Mouse (Mus musculus) forebrain, embryonic 15.5 days (tissue): Measurements from ENCODE around the gene Gm10271. TPM values are rescaled to one million over a fixed set of nuclear protein-coding genes. Genes with fewer than 3 reads are reported as not detected.

Experiments used
- ATAC-seq: fragments of 200-750 bp; cut with Nextera tagmentation; replicated peaks from 2 replicates; pipeline ENCODE4 v1.8.0; 2017; ENCODE audit warnings: mild to moderate bottlenecking, moderate TSS enrichment, moderate library complexity
- H3K27ac ChIP-seq: fragments of 300-500 bp; sonication (generic); replicated peaks from 2 replicates; pipeline ENCODE4 v1.5.1; 2015; ENCODE audit warnings: mild to moderate bottlenecking, inconsistent platforms
- H3K27me3 ChIP-seq: fragments of 300-500 bp; sonication (generic); 2 replicates; pipeline ENCODE4 v1.6.1; 2015; ENCODE audit warnings: inconsistent platforms
- H3K36me3 ChIP-seq: fragments of 300-500 bp; sonication (generic); 2 replicates; pipeline ENCODE4 v1.6.1; 2015; ENCODE audit warnings: mild to moderate bottlenecking, inconsistent platforms
- H3K4me1 ChIP-seq: fragments of 300-500 bp; sonication (generic); 2 replicates; pipeline ENCODE4 v1.6.1; 2015; ENCODE audit warnings: inconsistent platforms
- H3K4me2 ChIP-seq: fragments of 300-500 bp; sonication (generic); replicated peaks from 2 replicates; pipeline ENCODE4 v1.6.1; 2015; ENCODE audit warnings: mild to moderate bottlenecking, inconsistent platforms
- H3K4me3 ChIP-seq: fragments of 300-500 bp; sonication (generic); 2 replicates; pipeline ENCODE4 v1.5.1; 2015; ENCODE audit warnings: mild to moderate bottlenecking, inconsistent platforms
- H3K9ac ChIP-seq: fragments of 300-500 bp; sonication (generic); replicated peaks from 2 replicates; pipeline ENCODE4 v1.6.1; 2015; ENCODE audit warnings: mild to moderate bottlenecking, inconsistent platforms
- H3K9me3 ChIP-seq: fragments of 300-500 bp; sonication (generic); 2 replicates; pipeline ENCODE4 v1.6.1; 2016; ENCODE audit warnings: inconsistent platforms
- WGBS: fragments of 180-500 bp; shearing (Covaris S2); methylation state at CpG from one replicate; pipeline ENCODE4 v1.1.7; 2015; ENCODE audit warnings: mixed read lengths; 5-methylcytosine and 5-hydroxymethylcytosine counted together
- polyA plus RNA-seq: library from polyadenylated mRNA; unstranded; fragments of >200 nt; fragmentation: Nextera tagmentation; extraction: Ambion mirVana; gene quantifications from 2 replicates; pipeline ENCODE4 v1.2.1, GENCODE M21; 2015

The Gm10271 gene
- polyA plus RNA-seq, 1 experiment from 2014 or later = not detected

DNA sequence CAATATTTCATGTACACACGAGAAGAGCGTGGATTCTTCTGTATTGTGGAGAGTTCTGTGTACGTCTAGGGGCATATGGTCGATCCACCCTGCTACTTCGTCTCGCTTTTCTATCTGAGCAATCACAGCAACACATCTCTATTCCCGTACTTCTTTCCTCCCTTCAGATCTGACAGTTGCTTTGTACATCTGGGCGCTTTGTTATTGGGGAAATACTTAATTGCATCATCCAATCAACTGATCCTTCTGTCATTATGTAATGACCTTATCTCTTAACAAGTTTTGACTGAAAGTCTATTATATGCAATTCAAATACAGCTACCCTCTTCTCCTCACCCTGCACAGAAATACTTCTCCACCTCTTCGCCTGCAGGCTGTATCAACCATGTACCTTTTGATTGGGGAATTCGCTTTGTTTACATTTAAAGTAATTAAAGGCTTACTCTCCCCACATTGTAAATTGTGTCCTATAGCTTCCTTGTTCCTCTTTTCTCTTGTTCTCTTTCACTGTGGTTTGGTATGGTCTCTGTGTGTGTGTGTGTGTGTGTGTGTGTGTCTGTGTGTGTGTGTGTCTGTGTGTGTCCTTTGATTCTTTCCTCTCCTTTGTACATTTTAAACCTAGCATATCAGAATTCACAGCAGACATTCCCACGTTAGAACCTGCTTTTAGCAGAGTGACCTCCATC lies 45.8 kb downstream of the Gm10271 start:
- Histone ChIP-seq H3K4me1 (no peaks in the 10 kb centered on the region), H3K4me3 (no peak overlapping the region), H3K36me3 (peaks cover 28% of the 10 kb centered on the region), H3K4me2 (no peak overlapping the region), H3K9ac (no peak overlapping the region), H3K27me3 (no peaks in the 10 kb centered on the region), H3K27ac (no peak overlapping the region), H3K9me3 (no peaks in the 10 kb centered on the region)
- WGBS = 82% methylated on average over 11 of the region's 11 CpGs
- ATAC-seq = no peak

DNA sequence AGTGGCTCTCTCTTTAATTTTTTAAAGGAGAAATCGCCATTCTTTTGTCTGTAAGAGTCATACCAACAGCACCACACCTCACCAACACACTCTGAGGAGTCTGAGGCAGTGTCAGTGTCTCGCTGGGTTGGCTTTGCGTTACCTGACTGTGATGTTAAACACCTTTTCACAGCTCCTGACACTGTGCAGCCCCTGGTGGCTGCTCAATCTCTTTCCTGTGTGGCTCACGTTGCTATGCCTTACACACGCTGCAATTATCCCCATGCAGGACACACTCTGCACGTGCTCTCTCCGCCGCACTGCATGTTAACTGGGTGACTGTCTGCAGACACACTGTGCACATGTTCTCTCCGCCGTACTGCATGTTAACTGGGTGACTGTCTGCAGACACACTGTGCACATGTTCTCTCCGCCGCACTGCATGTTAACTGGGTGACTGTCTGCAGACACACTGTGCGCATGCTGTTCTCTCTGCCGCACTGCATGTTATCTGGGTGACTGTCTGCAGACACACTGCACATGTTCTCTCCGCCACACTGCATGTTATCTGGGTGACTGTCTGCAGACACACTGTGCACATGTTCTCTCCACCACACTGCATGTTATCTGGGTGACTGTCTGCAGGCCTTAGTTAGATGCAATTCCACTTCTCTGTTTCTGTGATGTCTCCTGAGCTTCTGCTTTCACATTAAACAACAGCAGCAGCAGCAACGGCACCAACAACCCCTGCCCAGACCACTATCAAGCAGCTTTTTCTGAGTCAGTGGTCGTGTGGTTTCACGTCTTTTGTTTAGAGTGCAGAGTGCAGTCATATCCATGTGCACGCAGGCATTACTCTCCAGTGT lies 48.5 kb downstream of the Gm10271 start:
- ATAC-seq = no peak
- WGBS = 92% methylated on average over 19 of the region's 19 CpGs
- H3K4me3 ChIP-seq = no peak overlapping the region
- no peak overlapping the region for H3K27ac ChIP-seq
- H3K9me3 ChIP-seq = no peaks in the 10 kb centered on the region
- no peaks in the 10 kb centered on the region for H3K4me1 ChIP-seq
- no peak overlapping the region for H3K4me2 ChIP-seq
- no peak overlapping the region for H3K9ac ChIP-seq
- H3K36me3 ChIP-seq = peaks cover 24% of the 10 kb centered on the region
- H3K27me3 ChIP-seq = no peaks in the 10 kb centered on the region

DNA sequence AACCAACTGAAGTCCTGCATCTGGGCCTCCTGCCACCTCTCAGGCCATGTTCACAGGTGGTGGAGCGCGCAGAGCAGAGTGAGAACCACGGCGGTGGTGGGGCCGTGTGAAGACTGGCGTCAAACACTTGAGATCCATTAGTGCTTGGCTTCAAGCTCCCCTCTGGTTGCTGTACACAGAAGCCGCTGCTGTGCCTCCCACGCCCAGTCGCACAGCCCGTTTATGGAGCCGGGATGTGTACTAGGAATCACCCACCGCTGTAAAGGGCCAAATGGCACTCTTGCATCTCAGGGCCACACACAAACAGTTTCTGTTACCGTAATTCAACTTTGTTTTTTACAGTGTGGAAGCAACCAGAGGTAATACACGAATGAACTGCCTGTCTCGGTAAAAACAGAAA lies 50.2 kb downstream of the Gm10271 start:
- H3K4me3 ChIP-seq = no peak overlapping the region
- WGBS = 92% methylated on average over 15 of the region's 15 CpGs
- no peaks in the 10 kb centered on the region for H3K9me3 ChIP-seq
- H3K4me2 ChIP-seq = no peak overlapping the region
- peaks cover 28% of the 10 kb centered on the region for H3K36me3 ChIP-seq
- H3K27ac ChIP-seq = no peak overlapping the region
- H3K27me3 ChIP-seq = no peaks in the 10 kb centered on the region
- ATAC-seq = no peak
- no peaks in the 10 kb centered on the region for H3K4me1 ChIP-seq
- no peak overlapping the region for H3K9ac ChIP-seq

DNA sequence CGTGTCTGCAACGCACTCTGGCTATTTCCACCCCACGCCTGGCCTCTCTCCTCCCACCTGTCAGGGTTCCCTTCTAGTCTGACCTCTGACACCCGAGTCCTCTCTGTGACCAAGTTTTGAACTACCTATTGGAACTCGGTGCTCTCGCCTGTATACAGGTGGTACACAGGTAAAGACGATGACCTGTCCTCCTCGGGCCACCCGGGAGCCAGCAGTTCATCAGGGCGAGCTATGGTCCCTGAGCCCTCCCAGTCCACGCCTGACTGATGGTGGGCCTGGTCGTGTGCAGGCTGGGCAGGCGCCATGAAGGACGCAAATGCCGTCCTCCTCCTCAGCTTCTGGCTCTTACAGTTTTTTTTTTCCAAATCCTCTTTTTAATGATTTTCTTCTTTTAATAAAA lies 51.0 kb downstream of the Gm10271 start:
- no peaks in the 10 kb centered on the region for H3K27me3 ChIP-seq
- no peaks in the 10 kb centered on the region for H3K9me3 ChIP-seq
- WGBS = 93% methylated on average over 15 of the region's 15 CpGs
- no peak for ATAC-seq
- no peak overlapping the region for H3K27ac ChIP-seq
- no peak overlapping the region for H3K4me3 ChIP-seq
- no peak overlapping the region for H3K4me2 ChIP-seq
- no peak overlapping the region for H3K9ac ChIP-seq
- no peaks in the 10 kb centered on the region for H3K4me1 ChIP-seq
- H3K36me3 ChIP-seq = peaks cover 21% of the 10 kb centered on the region

DNA sequence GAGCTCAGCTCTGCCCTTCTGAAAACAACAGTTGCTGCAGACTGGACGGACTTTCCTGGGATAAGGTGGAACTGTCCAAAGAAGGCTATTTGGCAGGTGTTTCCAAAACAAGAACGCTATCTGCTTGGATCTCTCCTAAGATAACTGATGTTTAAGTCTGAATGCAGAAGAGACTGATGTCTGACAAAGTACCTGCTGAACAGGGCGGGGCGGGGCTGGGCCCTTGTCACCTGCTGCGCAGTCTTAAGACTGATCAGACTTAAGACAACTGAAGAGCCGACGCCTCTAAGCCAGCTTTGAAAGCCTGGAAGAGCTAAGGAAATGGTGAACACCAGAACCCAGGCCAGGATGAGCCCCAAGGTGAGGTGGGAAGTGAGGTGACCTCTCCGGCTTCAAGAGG lies 51.8 kb downstream of the Gm10271 start:
- peaks cover 20% of the 10 kb centered on the region for H3K36me3 ChIP-seq
- H3K4me3 ChIP-seq = no peak overlapping the region
- ATAC-seq = no peak

DNA sequence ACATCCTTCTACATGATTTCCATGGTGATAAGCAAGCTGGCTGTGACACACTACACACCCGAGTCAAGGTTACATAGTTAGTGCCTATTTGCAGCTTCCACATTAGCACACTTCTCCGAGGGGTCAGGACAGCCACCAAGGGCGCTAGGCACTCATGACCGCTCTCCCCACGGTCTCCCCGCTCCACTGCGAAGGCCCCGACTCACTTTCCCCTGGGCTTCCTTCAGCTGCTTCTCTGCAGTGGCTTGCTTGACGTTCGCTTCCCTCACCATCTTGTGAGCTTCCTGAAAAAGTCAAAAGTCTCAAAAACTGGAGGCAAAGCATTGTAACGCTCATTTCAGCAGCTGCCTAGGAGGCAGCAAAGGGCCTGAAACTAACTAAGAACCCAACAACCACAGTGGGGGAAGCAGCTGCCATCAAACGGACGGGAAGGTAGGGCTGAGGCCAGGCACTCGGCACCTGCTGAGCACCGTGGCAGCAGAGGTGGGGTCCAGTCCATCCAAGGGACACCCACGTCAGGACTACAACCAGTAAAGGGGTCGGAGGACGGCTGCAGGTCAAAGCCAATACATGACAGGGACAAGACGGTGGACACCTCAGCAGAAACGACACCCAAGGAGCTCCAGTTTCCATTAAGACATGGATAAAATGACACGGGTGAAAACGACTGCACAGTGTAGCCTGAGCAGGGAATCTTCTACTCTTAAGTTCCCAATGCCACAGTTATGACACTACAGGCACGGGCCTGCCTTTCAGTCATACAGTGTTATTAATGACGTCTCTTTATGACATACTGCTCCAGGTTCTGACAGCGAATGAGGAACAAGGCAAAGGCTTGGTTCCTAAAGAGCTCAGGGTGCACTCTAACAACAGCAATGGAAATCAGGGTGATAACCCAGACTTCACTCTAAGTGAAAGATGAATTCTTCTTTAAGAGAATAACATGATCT lies 52.8 kb downstream of the Gm10271 start:
- H3K4me2 ChIP-seq = no peak overlapping the region
- H3K27ac ChIP-seq = no peak overlapping the region
- H3K4me1 ChIP-seq = no peaks in the 10 kb centered on the region
- H3K9me3 ChIP-seq = no peaks in the 10 kb centered on the region
- WGBS = 93% methylated on average over 25 of the region's 25 CpGs
- no peaks in the 10 kb centered on the region for H3K27me3 ChIP-seq
- no peak overlapping the region for H3K9ac ChIP-seq
- H3K36me3 ChIP-seq = peaks cover 19% of the 10 kb centered on the region
- ATAC-seq = no peak
- H3K4me3 ChIP-seq = no peak overlapping the region

More for the DNA sequence above, 51.8 kb downstream of the Gm10271 start:
- WGBS = 96% methylated on average over 8 of the region's 8 CpGs
- no peaks in the 10 kb centered on the region for H3K9me3 ChIP-seq
- no peak overlapping the region for H3K27ac ChIP-seq
- no peak overlapping the region for H3K4me2 ChIP-seq
- no peaks in the 10 kb centered on the region for H3K4me1 ChIP-seq
- H3K9ac ChIP-seq = no peak overlapping the region
- H3K27me3 ChIP-seq = no peaks in the 10 kb centered on the region

DNA sequence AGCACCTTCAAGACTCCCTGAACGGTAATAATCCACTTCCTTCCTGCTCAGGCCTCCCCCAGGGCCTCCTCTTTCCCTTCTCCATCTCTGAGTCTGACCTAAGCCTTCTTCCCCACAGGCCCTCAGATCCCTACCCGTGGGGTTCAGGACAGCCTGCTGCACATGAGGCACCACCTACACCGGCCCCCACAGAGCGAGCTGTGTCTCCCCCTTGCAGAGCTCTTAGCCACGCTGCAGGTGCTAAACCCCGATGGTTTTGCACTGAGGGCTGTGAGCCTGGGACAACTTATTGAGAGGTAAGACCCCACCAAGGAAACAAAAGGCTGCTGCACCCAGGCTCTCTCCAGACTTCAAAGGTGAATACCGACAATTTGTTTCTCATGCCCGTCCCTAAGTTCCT lies 55.8 kb downstream of the Gm10271 start:
- H3K27ac ChIP-seq = no peak overlapping the region
- H3K4me1 ChIP-seq = no peaks in the 10 kb centered on the region
- no peak overlapping the region for H3K4me2 ChIP-seq
- no peak overlapping the region for H3K9ac ChIP-seq
- no peak overlapping the region for H3K4me3 ChIP-seq
- H3K27me3 ChIP-seq = no peaks in the 10 kb centered on the region
- ATAC-seq = no peak
- WGBS = 86% methylated on average over 8 of the region's 8 CpGs
- H3K36me3 ChIP-seq = peaks cover 25% of the 10 kb centered on the region
- H3K9me3 ChIP-seq = no peaks in the 10 kb centered on the region

DNA sequence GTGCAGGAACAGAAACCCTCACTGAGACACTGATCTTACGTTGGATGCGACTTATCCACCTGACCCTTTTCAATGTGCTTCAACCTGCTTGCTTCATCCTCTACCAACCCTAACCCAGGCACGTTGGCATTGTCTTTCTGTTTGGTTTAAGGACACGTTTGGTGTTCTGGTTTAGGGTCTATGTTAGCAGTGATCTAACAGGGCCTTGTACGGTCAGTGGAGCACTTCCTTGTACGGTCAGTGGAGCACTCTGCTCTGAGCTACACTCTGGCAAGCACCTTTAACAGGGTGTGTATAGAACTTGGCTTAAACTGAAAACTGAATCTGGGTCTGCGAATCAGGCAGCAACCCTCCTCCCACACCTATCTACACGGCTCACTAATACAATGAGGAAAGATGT lies 57.1 kb downstream of the Gm10271 start:
- Histone ChIP-seq H3K4me1 (no peaks in the 10 kb centered on the region), H3K4me2 (no peak overlapping the region), H3K36me3 (peaks cover 35% of the 10 kb centered on the region), H3K9ac (no peak overlapping the region), H3K9me3 (no peaks in the 10 kb centered on the region), H3K4me3 (no peak overlapping the region), H3K27me3 (no peaks in the 10 kb centered on the region), H3K27ac (no peak overlapping the region)
- ATAC-seq = no peak
- 96% methylated on average over 8 of the region's 8 CpGs for WGBS

DNA sequence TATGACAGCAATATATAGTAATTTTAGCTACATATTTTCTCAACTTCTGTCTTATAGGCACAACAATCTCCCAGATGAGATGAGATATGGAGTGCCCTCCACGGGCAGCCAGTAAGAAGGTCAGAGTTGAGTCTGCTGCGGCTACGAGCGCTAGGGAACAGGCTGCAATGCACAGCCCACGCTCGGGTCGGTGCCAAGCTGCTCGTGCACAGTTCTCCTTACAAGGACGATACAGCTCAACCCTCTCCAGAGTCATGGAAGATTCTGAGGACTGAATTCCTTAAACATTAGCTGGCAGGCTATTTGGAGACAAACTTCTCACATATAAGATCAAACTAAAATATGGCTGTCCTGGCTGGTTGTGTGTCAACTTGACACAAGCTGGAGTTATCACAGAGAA lies 57.8 kb downstream of the Gm10271 start:
- no peaks in the 10 kb centered on the region for H3K4me1 ChIP-seq
- H3K9me3 ChIP-seq = no peaks in the 10 kb centered on the region
- WGBS = 94% methylated on average over 9 of the region's 9 CpGs
- H3K27me3 ChIP-seq = no peaks in the 10 kb centered on the region
- H3K4me2 ChIP-seq = no peak overlapping the region
- H3K36me3 ChIP-seq = peaks cover 42% of the 10 kb centered on the region
- no peak for ATAC-seq
- H3K9ac ChIP-seq = no peak overlapping the region
- no peak overlapping the region for H3K4me3 ChIP-seq
- no peak overlapping the region for H3K27ac ChIP-seq

DNA sequence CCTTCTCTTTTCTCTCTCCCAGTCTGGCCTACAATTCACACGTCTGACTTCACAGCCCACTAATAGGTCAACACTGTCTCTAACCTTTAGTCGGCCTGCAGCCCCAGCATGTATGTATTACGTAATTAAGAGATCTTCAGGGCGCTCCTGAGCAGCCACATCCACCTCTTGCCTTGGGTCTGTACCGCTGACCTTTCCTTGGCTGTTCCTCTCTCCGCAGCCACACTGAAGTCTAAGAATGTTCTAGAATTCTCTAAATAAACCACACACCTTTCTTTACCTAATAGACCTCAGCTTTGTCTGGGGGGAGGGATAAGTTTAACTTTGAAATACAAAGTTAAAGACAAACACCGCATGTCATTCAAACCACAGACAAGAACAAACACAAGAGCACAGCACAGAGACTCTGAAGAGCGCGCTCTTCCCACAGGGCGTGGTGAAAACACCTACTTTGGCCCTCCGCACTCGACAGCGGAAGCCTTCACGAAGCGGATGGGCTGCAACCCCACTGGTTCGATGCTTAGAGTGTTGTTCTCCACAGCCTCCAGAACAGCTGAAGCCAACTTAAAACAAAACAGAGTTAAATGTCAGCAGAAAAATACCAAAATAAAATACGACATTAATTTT lies 58.6 kb downstream of the Gm10271 start:
- no peak overlapping the region for H3K4me2 ChIP-seq
- H3K36me3 ChIP-seq = peaks cover 46% of the 10 kb centered on the region
- no peaks in the 10 kb centered on the region for H3K9me3 ChIP-seq
- H3K4me3 ChIP-seq = no peak overlapping the region
- H3K27ac ChIP-seq = no peak overlapping the region
- H3K9ac ChIP-seq = no peak overlapping the region
- no peaks in the 10 kb centered on the region for H3K27me3 ChIP-seq
- no peaks in the 10 kb centered on the region for H3K4me1 ChIP-seq
- ATAC-seq = no peak
- WGBS = 94% methylated on average over 17 of the region's 17 CpGs

DNA sequence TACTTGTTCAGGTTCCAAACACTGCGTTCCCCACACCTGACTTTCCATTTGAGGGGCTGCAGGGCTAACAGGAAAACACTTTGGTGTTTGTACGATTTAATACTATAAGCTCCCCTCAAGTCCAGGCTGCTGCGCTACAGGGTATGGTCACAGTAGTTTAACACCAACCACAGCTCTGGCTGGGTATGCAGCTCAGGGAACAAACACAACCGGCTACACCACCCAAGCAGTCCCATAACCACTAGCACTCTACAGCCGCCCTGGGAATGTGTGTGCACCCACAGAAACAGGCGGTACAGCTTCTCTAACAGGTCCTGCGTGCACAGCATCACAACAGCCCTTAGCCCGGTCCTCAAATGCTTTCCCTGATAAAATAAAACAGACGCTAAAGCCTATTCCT lies 59.6 kb downstream of the Gm10271 start:
- Histone ChIP-seq H3K9ac (no peak overlapping the region), H3K4me1 (no peaks in the 10 kb centered on the region), H3K27ac (no peak overlapping the region), H3K27me3 (no peaks in the 10 kb centered on the region), H3K4me2 (no peak overlapping the region), H3K9me3 (no peaks in the 10 kb centered on the region), H3K36me3 (peaks cover 44% of the 10 kb centered on the region), H3K4me3 (no peak overlapping the region)
- WGBS = 96% methylated on average over 9 of the region's 9 CpGs
- ATAC-seq = no peak
